Mouse (Mus musculus) layer of hippocampus, adult 6 months (tissue): ENCODE measurements around the gene 4930572O03Rik. TPM values are rescaled to one million over a fixed set of nuclear protein-coding genes. Genes with fewer than 3 reads are reported as not detected.

ENCODE experiments used
- long read RNA-seq, 2 experiments: library from polyadenylated mRNA; unstranded; transcript quantifications; one replicate each; pipeline ENCODE4 v2.0.0; 2019 to 2020
- polyA plus RNA-seq: library from polyadenylated mRNA; unstranded; fragments of <200 nt; fragmentation: Nextera tagmentation; gene quantifications from 2 replicates; pipeline ENCODE4 v1.2.3, GENCODE M21; 2021

Gene 4930572O03Rik
- not detected in 2 replicates for polyA plus RNA-seq
- long read RNA-seq, experiment 1 = 0 reads
- long read RNA-seq, experiment 2 = 0 reads

DNA sequence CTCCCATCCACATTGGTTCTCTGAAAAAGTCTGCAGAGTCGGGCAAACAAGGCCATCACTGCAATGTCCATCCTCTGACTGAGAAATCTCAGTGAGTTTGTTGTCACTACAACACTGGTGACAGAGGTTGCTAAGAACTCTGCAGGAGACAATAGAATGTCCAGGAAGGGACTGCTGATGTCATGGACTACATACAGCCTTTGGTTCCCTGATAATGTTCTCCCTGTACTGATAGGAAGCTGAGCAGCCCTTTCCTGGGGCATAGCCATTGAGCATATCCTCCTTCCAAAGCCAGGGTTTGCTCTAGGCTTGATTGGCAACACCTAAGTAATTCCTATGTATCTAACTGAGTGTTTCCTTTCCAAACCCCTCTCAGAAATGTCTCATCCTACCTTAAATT lies at the start of gene 4930572O03Rik:
TSS of gene 4930572O03Rik (minus strand) at position 101 of the 400 bp plus-strand sequence.

GRCm38 (mm10) chr5:15618764-15619163 lies 38.1 kb downstream of the 4930572O03Rik start, which contains the start of gene Speer4d:
TSS of gene Speer4d (plus strand) at chr5:15619064.

Other genes with a start within 250 kb of the 4930572O03Rik start
- 0.60 and 0.92 TPM in 2 replicates for gene Gm21149, start 180.5 kb downstream of the 4930572O03Rik start, polyA plus RNA-seq
- not detected in 2 replicates for gene Gm21190, start 127.8 kb downstream of the 4930572O03Rik start, polyA plus RNA-seq
- gene Gm21083, start 79.7 kb downstream of the 4930572O03Rik start, polyA plus RNA-seq = not detected in 2 replicates
- not detected in 2 replicates for gene Speer4d, start 38.0 kb downstream of the 4930572O03Rik start, polyA plus RNA-seq
- gene Speer4c, start 57.2 kb upstream of the 4930572O03Rik start, polyA plus RNA-seq = not detected in 2 replicates